Mouse (Mus musculus): Measurements from ENCODE around the gene Dgkg. TPM values are rescaled to one million over a fixed set of nuclear protein-coding genes. Genes with fewer than 3 reads are reported as not detected.

The Dgkg gene
- polyA plus RNA-seq, 1 experiment from 2014 or later = 3.5 TPM

- Histone ChIP-seq H3K36me3 (ENCODE audit: control insufficient read depth, insufficient read depth) (no peaks in the 10 kb centered on the region; the same call in 1 of the 2 replicates), H3K4me3 (ENCODE audit: low read depth, low read length) (no peak overlapping the region), H3K4me1 (replicated peaks; ENCODE audit: control insufficient read depth, insufficient read depth, low read length) (no peaks in the 10 kb centered on the region; the same call in 1 of the 2 replicates), H3K27me3 (replicated peaks; ENCODE audit: control insufficient read depth, insufficient read depth, low read length) (no peaks in the 10 kb centered on the region), H3K9ac (ENCODE audit: low read depth, low read length) (no peak overlapping the region), H3K9me3 (ENCODE audit: control insufficient read depth) (no peaks in the 10 kb centered on the region), H3K27ac (ENCODE audit: low read depth, low read length) (no peak overlapping the region), H3K4me2 (replicated peaks; ENCODE audit: low read depth) (no peak overlapping the region)
- TF ChIP-seq CTCF (IDR thresholded peaks at IDR 0.05; ENCODE audit: low read depth) = no peak
- no peak for ATAC-seq
- WGBS = 82% methylated on average over 4 of the region's 4 CpGs
These were observed 50.0 kb downstream of the Dgkg start for GRCm38 (mm10) chr16:22606989-22607388.

DNA sequence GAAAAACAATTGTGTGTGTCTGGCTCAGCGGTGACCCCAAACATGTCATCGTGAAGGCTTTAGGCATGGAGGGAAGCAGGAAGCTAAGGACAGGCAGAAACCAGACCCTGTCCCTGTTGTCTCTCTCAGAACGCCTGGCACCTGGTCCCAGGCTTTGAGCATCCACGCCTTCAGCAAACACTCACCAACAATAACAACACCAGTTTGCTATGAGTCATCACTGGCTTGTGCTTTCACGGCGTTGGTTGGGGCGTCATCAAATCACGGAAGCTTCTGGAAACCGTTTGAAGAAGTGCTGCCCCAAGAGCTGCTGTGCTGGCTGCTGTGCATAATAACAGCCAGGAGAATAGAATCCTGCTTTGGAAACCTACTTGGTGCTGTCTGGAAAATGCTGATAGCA, 54.6 kb downstream of the Dgkg start:
- 39% methylated on average over 9 of the region's 9 CpGs for WGBS
- H3K4me2 ChIP-seq (replicated peaks; ENCODE audit: low read depth) = no peak overlapping the region
- no peaks in the 10 kb centered on the region for H3K27me3 ChIP-seq (replicated peaks; ENCODE audit: control insufficient read depth, insufficient read depth, low read length)
- H3K9me3 ChIP-seq (ENCODE audit: control insufficient read depth) = no peaks in the 10 kb centered on the region
- ATAC-seq = peak; percentile 57; the same call in 1 of the 2 replicates
- no peaks in the 10 kb centered on the region; the same call in 1 of the 2 replicates for H3K4me1 ChIP-seq (replicated peaks; ENCODE audit: control insufficient read depth, insufficient read depth, low read length)
- no peak overlapping the region for H3K27ac ChIP-seq (ENCODE audit: low read depth, low read length)
- no peaks in the 10 kb centered on the region for H3K36me3 ChIP-seq (ENCODE audit: control insufficient read depth, insufficient read depth)
- H3K9ac ChIP-seq (ENCODE audit: low read depth, low read length) = no peak overlapping the region
- H3K4me3 ChIP-seq (ENCODE audit: low read depth, low read length) = no peak overlapping the region
- no peak for TF ChIP-seq CTCF (IDR thresholded peaks at IDR 0.05; ENCODE audit: low read depth)

DNA sequence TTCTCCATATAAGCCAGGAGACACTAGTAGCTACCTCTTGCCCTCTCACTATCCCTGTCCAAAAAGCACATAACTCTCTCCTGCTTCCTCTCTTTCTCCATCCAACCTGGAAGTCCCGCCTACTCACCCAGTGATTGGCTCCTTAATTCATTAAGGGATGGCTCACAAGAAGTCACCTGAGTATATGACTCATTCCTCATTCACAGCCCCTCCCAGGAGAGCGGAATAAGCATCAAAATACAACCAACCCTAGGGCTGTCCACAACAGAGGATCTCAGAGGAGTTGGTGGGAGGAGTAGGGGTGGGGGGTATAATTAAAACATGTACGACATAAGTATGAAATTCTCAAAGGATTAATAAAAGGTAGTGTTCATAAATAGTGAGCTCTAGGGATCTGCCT, 55.3 kb downstream of the Dgkg start:
- WGBS = 85% methylated on average over 3 of the region's 3 CpGs
- no peaks in the 10 kb centered on the region; the same call in 1 of the 2 replicates for H3K4me1 ChIP-seq (replicated peaks; ENCODE audit: control insufficient read depth, insufficient read depth, low read length)
- H3K36me3 ChIP-seq (ENCODE audit: control insufficient read depth, insufficient read depth) = no peaks in the 10 kb centered on the region
- TF ChIP-seq CTCF (IDR thresholded peaks at IDR 0.05; ENCODE audit: low read depth) = no peak
- H3K9ac ChIP-seq (ENCODE audit: low read depth, low read length) = no peak overlapping the region
- peak; percentile 36; the same call in 1 of the 2 replicates for ATAC-seq
- no peak overlapping the region for H3K4me2 ChIP-seq (replicated peaks; ENCODE audit: low read depth)
- H3K4me3 ChIP-seq (ENCODE audit: low read depth, low read length) = no peak overlapping the region
- H3K27ac ChIP-seq (ENCODE audit: low read depth, low read length) = no peak overlapping the region
- no peaks in the 10 kb centered on the region for H3K27me3 ChIP-seq (replicated peaks; ENCODE audit: control insufficient read depth, insufficient read depth, low read length)
- H3K9me3 ChIP-seq (ENCODE audit: control insufficient read depth) = no peaks in the 10 kb centered on the region

DNA sequence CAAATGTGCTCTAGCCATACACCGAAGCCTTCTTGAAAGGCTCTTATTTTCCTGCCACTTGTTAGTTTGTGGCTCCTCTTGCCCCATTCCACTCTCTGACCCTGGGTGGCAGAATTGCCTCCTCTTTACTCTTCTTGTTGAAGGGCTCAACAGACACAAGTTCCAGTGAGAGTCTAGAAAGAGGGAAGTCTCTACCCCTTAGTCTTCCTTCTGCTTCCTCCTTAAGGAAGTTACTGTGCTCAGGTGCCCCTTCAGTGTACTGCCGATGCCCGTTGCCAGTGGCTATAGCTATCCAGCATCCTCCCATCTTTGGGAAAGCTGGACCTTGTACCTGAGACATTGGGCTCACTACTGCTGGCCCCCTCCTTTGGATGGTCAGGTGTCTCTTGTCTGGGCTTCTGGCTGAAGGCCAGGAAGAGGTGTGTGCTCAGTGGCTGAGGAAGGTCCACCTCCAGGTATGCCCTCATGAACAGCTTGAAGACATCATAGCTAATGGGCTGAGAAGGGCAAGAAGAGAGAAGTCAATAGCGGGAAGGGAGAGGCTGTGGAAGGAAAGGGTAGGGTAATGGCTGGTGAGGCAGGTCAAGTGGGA, 56.8 kb downstream of the Dgkg start:
- 82% methylated on average over 4 of the region's 4 CpGs for WGBS

DNA sequence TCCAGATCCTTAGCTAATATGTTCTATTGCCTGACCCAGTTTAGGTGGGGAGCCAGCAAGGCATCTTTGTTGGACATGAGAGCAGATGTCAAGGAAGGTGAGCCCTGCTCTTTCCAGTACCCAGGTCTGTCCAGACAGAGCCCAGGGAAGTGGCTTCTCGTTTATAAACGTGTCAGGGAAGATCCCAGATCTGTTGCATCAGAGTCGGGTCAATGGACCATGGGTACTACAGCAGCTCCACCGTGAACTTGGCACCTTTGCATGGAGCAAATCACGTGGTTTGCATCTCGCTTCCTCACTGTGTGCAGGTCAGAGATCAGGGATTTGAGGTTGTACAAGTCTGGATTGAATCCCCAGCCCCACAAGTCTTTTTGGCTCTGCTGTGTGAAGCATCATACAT, 58.3 kb downstream of the Dgkg start:
- Histone ChIP-seq H3K4me2 (replicated peaks; ENCODE audit: low read depth) (no peak overlapping the region), H3K4me1 (replicated peaks; ENCODE audit: control insufficient read depth, insufficient read depth, low read length) (no peaks in the 10 kb centered on the region; the same call in 1 of the 2 replicates), H3K36me3 (ENCODE audit: control insufficient read depth, insufficient read depth) (no peaks in the 10 kb centered on the region), H3K27me3 (replicated peaks; ENCODE audit: control insufficient read depth, insufficient read depth, low read length) (no peaks in the 10 kb centered on the region), H3K9me3 (ENCODE audit: control insufficient read depth) (no peaks in the 10 kb centered on the region), H3K4me3 (ENCODE audit: low read depth, low read length) (no peak overlapping the region), H3K27ac (ENCODE audit: low read depth, low read length) (no peak overlapping the region), H3K9ac (ENCODE audit: low read depth, low read length) (no peak overlapping the region)
- 69% methylated on average over 6 of the region's 6 CpGs for WGBS
- ATAC-seq = no peak
- TF ChIP-seq CTCF (IDR thresholded peaks at IDR 0.05; ENCODE audit: low read depth) = no peak

More for the DNA sequence above, 56.8 kb downstream of the Dgkg start:
- Histone ChIP-seq H3K27ac (ENCODE audit: low read depth, low read length) (no peak overlapping the region), H3K27me3 (replicated peaks; ENCODE audit: control insufficient read depth, insufficient read depth, low read length) (no peaks in the 10 kb centered on the region), H3K36me3 (ENCODE audit: control insufficient read depth, insufficient read depth) (no peaks in the 10 kb centered on the region), H3K9me3 (ENCODE audit: control insufficient read depth) (no peaks in the 10 kb centered on the region), H3K9ac (ENCODE audit: low read depth, low read length) (no peak overlapping the region), H3K4me3 (ENCODE audit: low read depth, low read length) (no peak overlapping the region), H3K4me2 (replicated peaks; ENCODE audit: low read depth) (no peak overlapping the region), H3K4me1 (replicated peaks; ENCODE audit: control insufficient read depth, insufficient read depth, low read length) (no peaks in the 10 kb centered on the region; the same call in 1 of the 2 replicates)
- TF ChIP-seq CTCF (IDR thresholded peaks at IDR 0.05; ENCODE audit: low read depth) = no peak
- no peak for ATAC-seq

DNA sequence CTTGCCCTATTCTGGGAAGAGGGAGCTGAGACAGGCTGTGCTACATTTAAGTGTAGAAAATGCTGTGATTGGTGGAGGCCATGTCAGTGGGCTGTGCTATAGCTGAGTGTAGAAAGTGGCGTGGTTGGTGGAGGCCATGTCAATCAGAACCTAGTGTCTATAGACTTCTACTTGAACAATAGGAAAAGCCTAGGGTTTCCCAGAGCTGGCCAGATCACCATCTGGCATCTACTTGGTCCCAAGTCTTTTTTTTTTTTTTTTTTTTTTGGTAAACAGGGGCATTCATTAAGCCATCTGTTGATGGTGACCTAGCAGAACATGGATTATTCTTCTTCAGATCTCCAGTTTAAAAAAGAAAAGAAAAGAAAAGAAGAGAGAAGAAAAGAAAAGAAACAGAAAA, 60.6 kb downstream of the Dgkg start:
- H3K4me2 ChIP-seq (replicated peaks; ENCODE audit: low read depth) = no peak overlapping the region
- no peak overlapping the region for H3K27ac ChIP-seq (ENCODE audit: low read depth, low read length)
- H3K4me3 ChIP-seq (ENCODE audit: low read depth, low read length) = no peak overlapping the region
- H3K9ac ChIP-seq (ENCODE audit: low read depth, low read length) = no peak overlapping the region
- no peak for ATAC-seq
- no peaks in the 10 kb centered on the region for H3K36me3 ChIP-seq (ENCODE audit: control insufficient read depth, insufficient read depth)
- H3K9me3 ChIP-seq (ENCODE audit: control insufficient read depth) = no peaks in the 10 kb centered on the region
- WGBS = 79% methylated on average over 1 of the region's 1 CpGs
- H3K4me1 ChIP-seq (replicated peaks; ENCODE audit: control insufficient read depth, insufficient read depth, low read length) = no peaks in the 10 kb centered on the region
- H3K27me3 ChIP-seq (replicated peaks; ENCODE audit: control insufficient read depth, insufficient read depth, low read length) = no peaks in the 10 kb centered on the region
- no peak for TF ChIP-seq CTCF (IDR thresholded peaks at IDR 0.05; ENCODE audit: low read depth)

Measured in intestine, postnatal 0 days (tissue).